Mouse (Mus musculus) liver, postnatal 0 days (tissue): Measurements from ENCODE around the gene Zmynd11.

Experiments used
- CTCF ChIP-seq: sonication (generic); IDR thresholded peaks from 2 replicates; pipeline ENCODE4 v1.5.1; 2016; ENCODE audit warnings: antibody characterized with exemption, low read depth
- EP300 ChIP-seq: IDR thresholded peaks from 2 replicates; pipeline ENCODE4 v1.6.1; 2016; ENCODE audit warnings: antibody characterized with exemption, low read depth, mild to moderate bottlenecking

DNA sequence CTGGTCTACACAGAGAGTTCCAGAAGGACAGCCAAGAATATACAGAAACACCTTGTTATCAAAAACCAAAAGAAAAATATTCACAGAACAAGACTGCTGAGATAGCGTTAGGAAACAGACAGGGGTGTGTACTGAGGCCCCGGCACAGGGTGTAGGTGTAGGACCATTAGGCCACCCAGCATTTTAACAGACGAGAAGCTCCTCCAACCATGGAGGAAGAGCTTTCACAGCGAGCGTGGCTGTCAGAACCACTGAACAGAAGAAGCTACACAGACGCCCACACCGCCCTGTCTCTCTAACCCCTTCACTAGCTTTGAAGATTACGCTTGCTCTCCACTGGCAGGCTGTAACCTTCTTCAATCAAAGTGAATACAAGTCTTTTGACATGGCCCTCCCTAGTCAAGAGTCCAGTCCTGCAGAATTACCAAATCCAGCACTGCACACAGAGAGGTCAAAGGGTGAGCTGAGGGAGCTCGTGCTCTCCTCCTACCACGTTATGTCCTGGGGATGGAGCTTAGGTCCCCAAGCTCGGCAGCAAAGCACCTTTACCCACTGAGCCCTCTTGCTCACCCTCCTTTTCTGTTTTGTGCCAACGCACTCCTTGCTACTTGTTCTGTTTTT lies 62.4 kb downstream of the Zmynd11 start:
- TF ChIP-seq CTCF (no peak), EP300 (no peak)
